Mouse (Mus musculus) brain, embryonic 14.5 days (tissue): ENCODE results near the gene Parm1.

Experiments
- CTCF ChIP-seq: fragments of 200-500 bp; IDR thresholded peaks from 2 replicates; pipeline ENCODE4 v1.5.1; 2012; ENCODE audit warnings: inconsistent platforms, mild to moderate bottlenecking, moderate library complexity, borderline replicate concordance; ENCODE audit not compliant: insufficient read depth, insufficient read length; ENCODE audit errors: extremely low read depth
- POLR2A ChIP-seq: fragments of 200-500 bp; IDR thresholded peaks from 2 replicates; pipeline ENCODE4 v1.6.1; 2012; ENCODE audit warnings: mild to moderate bottlenecking, inconsistent platforms, borderline replicate concordance; ENCODE audit not compliant: poor library complexity, insufficient read depth, insufficient read length, severe bottlenecking; ENCODE audit errors: extremely low read depth

DNA sequence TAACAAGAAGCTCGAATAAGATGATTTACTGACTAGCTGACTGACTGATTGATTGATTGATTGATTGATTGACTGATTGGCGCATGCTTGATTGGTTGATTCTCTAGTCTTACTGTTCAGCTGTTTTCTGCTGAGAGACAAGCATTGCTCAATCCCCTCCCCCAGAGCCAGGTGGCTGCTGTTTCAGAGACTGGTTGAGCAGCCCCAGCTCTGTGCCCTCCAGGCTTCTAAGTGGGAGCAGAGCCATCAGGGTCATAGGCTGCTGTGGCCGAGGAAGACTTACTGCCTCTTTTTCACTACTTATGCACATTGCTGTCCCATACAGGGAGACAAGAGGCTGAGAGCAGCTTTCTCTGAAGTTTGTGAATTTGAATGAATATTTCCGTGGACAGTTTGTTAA is 2.1 kb downstream of the Parm1 start:
- no peak for TF ChIP-seq POLR2A
- TF ChIP-seq CTCF, result no peak
